Mouse (Mus musculus): ENCODE results near the gene Ankrd65. TPM values are rescaled to one million over a fixed set of nuclear protein-coding genes. Genes with fewer than 3 reads are reported as not detected.

The Ankrd65 gene
- polyA plus RNA-seq, 1 experiment from 2014 or later, result 0.18 TPM

Small RNA genes lying within 50 kb of the gene (microRNA-seq; reads per million reads assigned to microRNA genes)
- gene Gm27743, result not detected

Other genes starting within 250 kb of the Ankrd65 start
- gene Nadk, start 228.1 kb upstream of the Ankrd65 start, polyA plus RNA-seq (2016; fragmentation: Nextera tagmentation; extraction: Ambion mirVana), result 95.3 and 95.4 TPM in 2 replicates
- 10.9 and 11.6 TPM in 2 replicates for gene Slc35e2, start 189.0 kb upstream of the Ankrd65 start, polyA plus RNA-seq (2016; fragmentation: Nextera tagmentation; extraction: Ambion mirVana)
- gene Cdk11b, start 165.6 kb upstream of the Ankrd65 start, polyA plus RNA-seq (2016; fragmentation: Nextera tagmentation; extraction: Ambion mirVana), result 78.4 and 82.4 TPM in 2 replicates
- gene Gm10563, start 145.0 kb upstream of the Ankrd65 start, polyA plus RNA-seq (2016; fragmentation: Nextera tagmentation; extraction: Ambion mirVana), result not detected in 2 replicates
- 16.0 and 16.3 TPM in 2 replicates for gene Mmp23, start 137.1 kb upstream of the Ankrd65 start, polyA plus RNA-seq (2016; fragmentation: Nextera tagmentation; extraction: Ambion mirVana)
- gene Mib2, start 121.2 kb upstream of the Ankrd65 start, polyA plus RNA-seq (2016; fragmentation: Nextera tagmentation; extraction: Ambion mirVana), result 36.5 and 37.2 TPM in 2 replicates
- 9.3 and 11.2 TPM in 2 replicates for gene Fndc10, start 96.1 kb upstream of the Ankrd65 start, polyA plus RNA-seq (2016; fragmentation: Nextera tagmentation; extraction: Ambion mirVana)
- 143 and 145 TPM in 2 replicates for gene Ssu72, start 85.6 kb upstream of the Ankrd65 start, polyA plus RNA-seq (2016; fragmentation: Nextera tagmentation; extraction: Ambion mirVana)
- gene Tmem240, start 55.6 kb upstream of the Ankrd65 start, polyA plus RNA-seq (2016; fragmentation: Nextera tagmentation; extraction: Ambion mirVana), result 1.4 and 1.6 TPM in 2 replicates
- 104 and 108 TPM in 2 replicates for gene Atad3a, start 29.3 kb upstream of the Ankrd65 start, polyA plus RNA-seq (2016; fragmentation: Nextera tagmentation; extraction: Ambion mirVana)
- gene Vwa1, start 15.7 kb upstream of the Ankrd65 start, polyA plus RNA-seq (2016; fragmentation: Nextera tagmentation; extraction: Ambion mirVana), result 8.3 and 8.8 TPM in 2 replicates
- 0.50 and 0.91 TPM in 2 replicates for gene Tmem88b, start 4.6 kb upstream of the Ankrd65 start, polyA plus RNA-seq (2016; fragmentation: Nextera tagmentation; extraction: Ambion mirVana)
- gene Mrpl20, start 12.4 kb downstream of the Ankrd65 start, polyA plus RNA-seq (2016; fragmentation: Nextera tagmentation; extraction: Ambion mirVana), result 217 and 228 TPM in 2 replicates
- gene Ccnl2, start 22.1 kb downstream of the Ankrd65 start, polyA plus RNA-seq (2016; fragmentation: Nextera tagmentation; extraction: Ambion mirVana), result 241 and 256 TPM in 2 replicates
- 146 and 151 TPM in 2 replicates for gene Aurkaip1, start 40.8 kb downstream of the Ankrd65 start, polyA plus RNA-seq (2016; fragmentation: Nextera tagmentation; extraction: Ambion mirVana)
- gene Mxra8, start 49.2 kb downstream of the Ankrd65 start, polyA plus RNA-seq (2016; fragmentation: Nextera tagmentation; extraction: Ambion mirVana), result 44.9 and 62.1 TPM in 2 replicates
- gene Dvl1, start 57.0 kb downstream of the Ankrd65 start, polyA plus RNA-seq (2016; fragmentation: Nextera tagmentation; extraction: Ambion mirVana), result 5.5 and 14.7 TPM in 2 replicates
- 0.39 and 0.74 TPM in 2 replicates for gene Tas1r3, start 72.9 kb downstream of the Ankrd65 start, polyA plus RNA-seq (2016; fragmentation: Nextera tagmentation; extraction: Ambion mirVana)
- gene Cptp, start 79.0 kb downstream of the Ankrd65 start, polyA plus RNA-seq (2016; fragmentation: Nextera tagmentation; extraction: Ambion mirVana), result 13.6 and 14.2 TPM in 2 replicates
- gene Ints11, start 79.1 kb downstream of the Ankrd65 start, polyA plus RNA-seq (2016; fragmentation: Nextera tagmentation; extraction: Ambion mirVana), result 82.0 and 82.9 TPM in 2 replicates
- 45.4 and 48.5 TPM in 2 replicates for gene Pusl1, start 101.3 kb downstream of the Ankrd65 start, polyA plus RNA-seq (2016; fragmentation: Nextera tagmentation; extraction: Ambion mirVana)
- gene Acap3, start 101.4 kb downstream of the Ankrd65 start, polyA plus RNA-seq (2016; fragmentation: Nextera tagmentation; extraction: Ambion mirVana), result 18.4 and 25.5 TPM in 2 replicates
- 165 and 169 TPM in 2 replicates for gene Ube2j2, start 153.4 kb downstream of the Ankrd65 start, polyA plus RNA-seq (2016; fragmentation: Nextera tagmentation; extraction: Ambion mirVana)
- 27.1 and 31.6 TPM in 2 replicates for gene C1qtnf12, start 171.9 kb downstream of the Ankrd65 start, polyA plus RNA-seq (2016; fragmentation: Nextera tagmentation; extraction: Ambion mirVana)
- 16.1 and 16.8 TPM in 2 replicates for gene B3galt6, start 202.2 kb downstream of the Ankrd65 start, polyA plus RNA-seq (2016; fragmentation: Nextera tagmentation; extraction: Ambion mirVana)
- gene Sdf4, start 202.4 kb downstream of the Ankrd65 start, polyA plus RNA-seq (2016; fragmentation: Nextera tagmentation; extraction: Ambion mirVana), result 131 and 139 TPM in 2 replicates
- 0.84 and 0.92 TPM in 2 replicates for gene Tnfrsf4, start 223.4 kb downstream of the Ankrd65 start, polyA plus RNA-seq (2016; fragmentation: Nextera tagmentation; extraction: Ambion mirVana)
- 1.8 and 1.9 TPM in 2 replicates for gene Tnfrsf18, start 235.7 kb downstream of the Ankrd65 start, polyA plus RNA-seq (2016; fragmentation: Nextera tagmentation; extraction: Ambion mirVana)

Measured in limb, embryonic 12.5 days (tissue).